Mouse (Mus musculus): ENCODE results near the gene Nhlrc3.

- TF ChIP-seq CTCF (IDR thresholded peaks at IDR 0.05; ENCODE audit: low read depth) = no peak
- no peak for TF ChIP-seq EP300 (IDR thresholded peaks at IDR 0.05; ENCODE audit: low read depth)
Measured at GRCm38 (mm10) chr3:53445540-53445939, 17.6 kb downstream of the Nhlrc3 start.
